Mouse (Mus musculus) brown adipose tissue, adult 24 weeks (tissue): ENCODE measurements around the gene Gdf15. TPM values are rescaled to one million over a fixed set of nuclear protein-coding genes. Genes with fewer than 3 reads are reported as not detected.
A peak's percentile ranks its signal among the peaks of the same experiment; 100 is the strongest.

ENCODE experiments used
- H3K27ac ChIP-seq: fragments of 200-500 bp; replicated peaks from 2 replicates; pipeline ENCODE4 v1.5.1; 2012; ENCODE audit warnings: low read depth, mild to moderate bottlenecking, low read length
- H3K4me1 ChIP-seq: fragments of 200-500 bp; 2 replicates; pipeline ENCODE4 v1.6.1; 2012; ENCODE audit warnings: low read length, mixed read lengths; ENCODE audit not compliant: control insufficient read depth, insufficient read depth, insufficient read length
- H3K4me3 ChIP-seq: fragments of 200-500 bp; 2 replicates; pipeline ENCODE4 v1.5.1; 2012; ENCODE audit warnings: low read depth, mild to moderate bottlenecking, low read length, moderate library complexity; ENCODE audit not compliant: insufficient read depth
- polyA plus RNA-seq: library from polyadenylated mRNA; stranded (reverse); fragments of >200 nt; gene quantifications from 2 replicates; pipeline ENCODE4 v1.2.4, GENCODE M21; 2012; ENCODE audit not compliant: missing spikeins, insufficient read depth, insufficient read length

Gene Gdf15
- polyA plus RNA-seq, 1 experiment, result 1.7 TPM

- no peak overlapping the region for H3K4me3 ChIP-seq
- H3K4me1 ChIP-seq, result 0 out of 2 replicates have a peak, but pooled peaks cover 5% of the 10 kb centered on the region
- no peak overlapping the region for H3K27ac ChIP-seq
Observed at GRCm38 (mm10) chr8:70664631-70665030, 32.4 kb upstream of the Gdf15 start.

- no peak overlapping the region for H3K27ac ChIP-seq
- H3K4me1 ChIP-seq, result 0 out of 2 replicates have a peak, but pooled peaks cover 7% of the 10 kb centered on the region
- no peak overlapping the region for H3K4me3 ChIP-seq
Observed at GRCm38 (mm10) chr8:70663691-70664090, 31.4 kb upstream of the Gdf15 start.

GRCm38 (mm10) chr8:70660273-70660725 lies 28.0 kb upstream of the Gdf15 start, which contains the start of gene Pgpep1:
TSS of gene Pgpep1 (minus strand) at chr8:70660388.
- H3K27ac ChIP-seq, result peak within 1 kb of the TSS; percentile 48
- peak within 1 kb of the TSS; percentile 84 for H3K4me3 ChIP-seq
- 0 out of 2 replicates have a peak, but pooled peaks cover 9% of the 10 kb centered on the region for H3K4me1 ChIP-seq

DNA sequence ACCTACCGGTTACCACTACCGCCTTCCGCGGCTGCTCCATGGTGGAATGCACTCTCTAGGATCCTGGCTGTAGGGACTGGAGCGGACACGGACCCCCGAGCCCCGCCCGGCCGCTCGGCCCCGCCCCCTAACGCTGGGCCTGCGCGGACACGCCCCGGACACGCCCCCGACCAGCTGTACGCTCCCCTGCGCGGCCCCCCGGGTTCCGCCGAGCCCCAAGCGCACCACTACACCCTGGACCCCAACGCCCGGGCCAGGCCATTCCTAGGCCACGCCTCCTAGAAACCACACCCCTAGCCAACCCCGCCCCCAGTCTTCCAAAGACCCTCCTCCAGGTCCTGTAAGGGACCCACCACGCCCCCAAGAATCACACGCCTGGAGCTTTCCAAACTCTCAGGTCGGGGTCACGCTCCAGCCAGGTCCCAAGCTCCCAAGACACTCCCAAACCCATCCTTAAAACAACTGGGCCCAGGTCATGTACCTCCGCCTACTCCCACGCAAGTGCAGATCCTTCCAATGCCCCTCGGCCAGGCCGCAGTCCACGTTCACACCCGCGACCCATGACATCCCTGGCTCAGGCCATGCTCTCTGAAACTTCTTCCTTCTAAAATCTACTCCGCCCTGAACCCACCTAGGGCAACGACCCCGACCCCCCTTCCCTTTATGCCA lies 27.5 kb upstream of the Gdf15 start:
- Histone ChIP-seq H3K4me1 (0 out of 2 replicates have a peak, but pooled peaks cover 9% of the 10 kb centered on the region), H3K27ac (peak overlapping the region; percentile 48), H3K4me3 (peak overlapping the region; percentile 84)

- Histone ChIP-seq H3K4me1 (0 out of 2 replicates have a peak, but pooled peaks cover 9% of the 10 kb centered on the region), H3K4me3 (peak overlapping the region; percentile 84), H3K27ac (peak overlapping the region; percentile 48)
Observed at GRCm38 (mm10) chr8:70658897-70659603, 26.8 kb upstream of the Gdf15 start.

DNA sequence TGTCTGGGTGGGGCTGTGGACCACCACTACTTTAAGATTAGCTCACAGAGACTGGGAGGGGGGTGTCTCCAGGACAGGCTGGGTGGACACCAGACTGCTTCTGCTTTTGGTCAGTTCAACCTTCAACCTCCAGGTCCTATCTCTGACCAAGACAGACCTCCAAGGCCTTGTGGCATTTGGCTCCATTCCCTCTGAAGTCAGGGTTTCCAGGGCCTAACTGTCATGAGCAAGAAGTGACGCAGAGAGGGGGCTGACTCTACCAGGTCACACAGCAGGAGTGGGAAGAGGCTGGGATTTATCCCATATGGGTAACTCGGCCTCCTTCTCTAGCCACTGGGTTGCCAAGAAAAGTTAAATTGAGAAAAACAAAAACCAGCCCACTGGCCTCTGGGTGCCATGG lies 25.5 kb upstream of the Gdf15 start:
- Histone ChIP-seq H3K4me3 (no peak overlapping the region), H3K27ac (no peak overlapping the region), H3K4me1 (0 out of 2 replicates have a peak, but pooled peaks cover 6% of the 10 kb centered on the region)

DNA sequence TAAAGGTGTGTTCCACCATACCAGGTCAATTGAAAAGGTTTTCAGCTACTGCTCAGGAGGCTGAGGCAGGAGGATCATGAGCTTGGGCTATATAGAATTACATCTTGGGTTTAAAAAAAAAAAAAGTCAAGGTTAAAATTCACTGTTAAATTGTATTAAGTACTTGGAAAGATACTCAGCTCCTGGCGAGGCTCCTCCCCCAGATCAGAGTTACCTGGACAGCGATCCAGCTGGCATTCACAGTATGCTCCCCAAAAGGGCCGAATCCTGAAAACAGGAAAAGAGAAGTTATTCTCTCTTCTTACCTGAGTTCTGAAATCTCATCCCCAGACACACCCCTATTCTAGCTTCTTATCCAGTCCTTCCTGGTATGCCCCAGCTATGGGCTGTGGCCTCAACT lies 25.0 kb upstream of the Gdf15 start:
- Histone ChIP-seq H3K4me3 (no peak overlapping the region), H3K27ac (no peak overlapping the region), H3K4me1 (0 out of 2 replicates have a peak, but pooled peaks cover 6% of the 10 kb centered on the region)

- Histone ChIP-seq H3K27ac (no peak overlapping the region), H3K4me1 (0 out of 2 replicates have a peak, but pooled peaks cover 6% of the 10 kb centered on the region), H3K4me3 (no peak overlapping the region)
Observed at GRCm38 (mm10) chr8:70656193-70656790, 24.0 kb upstream of the Gdf15 start.

- Histone ChIP-seq H3K4me1 (0 out of 2 replicates have a peak, but pooled peaks cover 6% of the 10 kb centered on the region), H3K4me3 (no peak overlapping the region), H3K27ac (no peak overlapping the region)
Observed at GRCm38 (mm10) chr8:70655469-70655868, 23.2 kb upstream of the Gdf15 start.

- no peak overlapping the region for H3K27ac ChIP-seq
- H3K4me3 ChIP-seq, result no peak overlapping the region
- peaks cover 12% of the 10 kb centered on the region for H3K4me1 ChIP-seq
Observed at GRCm38 (mm10) chr8:70654121-70654520, 21.9 kb upstream of the Gdf15 start.

- Histone ChIP-seq H3K27ac (no peak overlapping the region), H3K4me3 (no peak overlapping the region), H3K4me1 (peaks cover 15% of the 10 kb centered on the region)
Observed at GRCm38 (mm10) chr8:70653226-70653625, 21.0 kb upstream of the Gdf15 start.

- H3K27ac ChIP-seq, result no peak overlapping the region
- H3K4me1 ChIP-seq, result peaks cover 40% of the 10 kb centered on the region
- H3K4me3 ChIP-seq, result no peak overlapping the region
Observed at GRCm38 (mm10) chr8:70650351-70650750, 18.1 kb upstream of the Gdf15 start.

- peaks cover 40% of the 10 kb centered on the region for H3K4me1 ChIP-seq
- peak overlapping the region; percentile 94 for H3K27ac ChIP-seq
- H3K4me3 ChIP-seq, result no peak overlapping the region
Observed at GRCm38 (mm10) chr8:70649324-70649723, 17.1 kb upstream of the Gdf15 start.

GRCm38 (mm10) chr8:70648921-70649320 lies 16.7 kb upstream of the Gdf15 start:
- no peak overlapping the region for H3K4me3 ChIP-seq
- H3K27ac ChIP-seq, result peak overlapping the region; percentile 94
- H3K4me1 ChIP-seq, result peaks cover 40% of the 10 kb centered on the region

DNA sequence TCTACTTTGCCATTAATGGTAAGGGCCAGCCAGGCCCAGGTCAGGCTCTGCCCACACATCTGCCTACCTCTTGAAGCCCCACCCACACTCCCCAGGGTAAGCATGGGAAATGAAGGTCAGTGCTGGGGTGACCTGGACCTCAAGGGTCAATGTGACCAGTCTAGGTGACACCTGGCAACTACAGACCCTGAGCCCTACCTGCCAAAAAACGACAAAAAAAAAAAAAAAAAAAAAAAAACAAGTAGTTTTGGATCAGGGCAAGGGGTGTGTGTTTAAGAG lies 15.8 kb upstream of the Gdf15 start:
- Histone ChIP-seq H3K4me3 (no peak overlapping the region), H3K4me1 (peaks cover 40% of the 10 kb centered on the region), H3K27ac (peak overlapping the region; percentile 94)
